10 mouse cellular contexts compared by ENCODE assay signal in the genomic region with DNA sequence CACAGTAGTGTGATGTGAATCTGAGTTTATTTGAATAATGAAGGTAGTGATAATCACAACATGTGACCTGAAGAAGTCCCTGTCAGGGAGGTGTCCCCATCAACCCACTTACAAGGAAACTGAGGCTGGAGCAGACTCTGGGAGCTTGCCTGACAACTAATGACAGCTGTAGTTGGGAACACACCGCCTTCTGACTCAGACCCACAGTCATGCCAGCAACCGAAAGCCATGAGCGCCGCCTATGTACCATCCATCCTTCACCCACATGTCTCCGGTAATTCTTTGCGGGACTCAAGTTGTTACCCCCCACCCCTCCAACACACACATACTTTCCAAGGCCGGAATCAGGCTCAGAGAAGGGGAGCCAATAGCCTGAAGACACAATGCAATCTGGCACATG. TPM values are rescaled to one million over a fixed set of nuclear protein-coding genes. Genes with fewer than 3 reads are reported as not detected.
DNase-seq lines count a peak whose midpoint lies in the region; ATAC-seq and TF ChIP-seq lines count a peak whose summit lies in the region.
"Had no signal": no experiment of that assay in that cellular context is flagged by ENCODE, and none has a peak within 500 bp of the region (broad histone marks: within the 10 kb centered on the region; RNA-seq: fewer than 3 reads in every experiment).

No protein-coding gene starts in this region.

- no peak for DNase-seq in heart, adult 2 months
- no peak for DNase-seq in neural tube, embryonic 11.5 days (ENCODE audit: low spot score)
- no peak for DNase-seq in neural tube, embryonic 10.5 days (ENCODE audit: extremely low spot score, low spot score)
- no peak for DNase-seq in frontal cortex, postnatal 25 days (ENCODE audit: low spot score in 2 of 2)
- DNase-seq in yolk sac, embryonic 10.5 days (ENCODE audit: low spot score) = no peak
- DNase-seq: lung, adult 2 months had no signal

- peaks cover 9% of the 10 kb centered on the region for H3K79me2 ChIP-seq in heart, adult 2 months (replicated peaks; ENCODE audit: control insufficient read depth, insufficient read depth, low read length)

- H3K27me3 ChIP-seq in heart, embryonic 16.5 days (ENCODE audit: control insufficient read depth, insufficient read depth, low read length) = no peaks in the 10 kb centered on the region
- no peaks in the 10 kb centered on the region for H3K27me3 ChIP-seq in heart, adult 2 months (ENCODE audit: control insufficient read depth, insufficient read depth, low read length)
- no peaks in the 10 kb centered on the region for H3K27me3 ChIP-seq in neural tube, embryonic 11.5 days (ENCODE audit: control insufficient read depth, insufficient read depth, low read length)
- H3K27me3 ChIP-seq in hindbrain, embryonic 15.5 days = no peaks in the 10 kb centered on the region
- no peaks in the 10 kb centered on the region for H3K27me3 ChIP-seq in neural tube, embryonic 15.5 days (replicated peaks)

- no peak for TF ChIP-seq EP300 in heart, adult 2 months (IDR thresholded peaks at IDR 0.05; ENCODE audit: insufficient read depth, low read depth, low read length)

- 90% methylated on average over 7 of the region's 7 CpGs for WGBS in heart, embryonic 16.5 days
- 90% methylated on average over 7 of the region's 7 CpGs for WGBS in heart, adult 2 months
- WGBS in neural tube, embryonic 11.5 days = 94% methylated on average over 7 of the region's 7 CpGs
- WGBS in hindbrain, embryonic 15.5 days = 95% methylated on average over 7 of the region's 7 CpGs
- 95% methylated on average over 7 of the region's 7 CpGs for WGBS in neural tube, embryonic 15.5 days

- H3K4me2 ChIP-seq in heart, embryonic 16.5 days (ENCODE audit: low read depth, low read length) = peak overlapping the region; percentile 96
- H3K4me2 ChIP-seq in neural tube, embryonic 11.5 days (ENCODE audit: low read depth) = peak overlapping the region; percentile 96; the same call in 1 of the 2 replicates
- H3K4me2 ChIP-seq in hindbrain, embryonic 15.5 days = peak overlapping the region; percentile 97
- peak overlapping the region; percentile 88 for H3K4me2 ChIP-seq in neural tube, embryonic 15.5 days

- H3K9ac ChIP-seq in heart, embryonic 16.5 days (ENCODE audit: low read length) = no peak overlapping the region; the same call in 1 of the 2 replicates
- no peak overlapping the region for H3K9ac ChIP-seq in heart, adult 2 months (ENCODE audit: low read depth, low read length)
- H3K9ac ChIP-seq in neural tube, embryonic 11.5 days (ENCODE audit: low read length) = no peak overlapping the region
- H3K9ac ChIP-seq in hindbrain, embryonic 15.5 days = no peak overlapping the region
- H3K9ac ChIP-seq in neural tube, embryonic 15.5 days (replicated peaks) = no peak overlapping the region

- no peak for TF ChIP-seq CTCF in heart, adult 2 months (IDR thresholded peaks at IDR 0.05)

- peaks cover 3% of the 10 kb centered on the region for H3K36me3 ChIP-seq in heart, embryonic 16.5 days (ENCODE audit: control insufficient read depth, insufficient read depth)
- no peaks in the 10 kb centered on the region; the same call in 1 of the 2 replicates for H3K36me3 ChIP-seq in heart, adult 2 months (ENCODE audit: control insufficient read depth, insufficient read depth, low read length)
- H3K36me3 ChIP-seq in neural tube, embryonic 11.5 days (ENCODE audit: control insufficient read depth, insufficient read depth, low read length) = peaks cover 4% of the 10 kb centered on the region
- peaks cover 2% of the 10 kb centered on the region for H3K36me3 ChIP-seq in hindbrain, embryonic 15.5 days
- H3K36me3 ChIP-seq in neural tube, embryonic 15.5 days = peaks cover 16% of the 10 kb centered on the region

- ATAC-seq in heart, embryonic 16.5 days (replicated peaks; ENCODE audit: extremely low read depth, insufficient read depth, low FRiP score) = no peak
- no peak for ATAC-seq in neural tube, embryonic 11.5 days (ENCODE audit: insufficient read depth, low FRiP score, low TSS enrichment)
- ATAC-seq in hindbrain, embryonic 15.5 days (ENCODE audit: low FRiP score, low read depth) = no peak
- no peak for ATAC-seq in neural tube, embryonic 15.5 days (ENCODE audit: low FRiP score)

- H3K4me3 ChIP-seq in heart, embryonic 16.5 days (ENCODE audit: low read length) = no peak overlapping the region; the same call in 1 of the 2 replicates
- H3K4me3 ChIP-seq in heart, adult 2 months = no peak overlapping the region
- no peak overlapping the region; the same call in 1 of the 2 replicates for H3K4me3 ChIP-seq in neural tube, embryonic 11.5 days (ENCODE audit: low read depth, low read length)
- H3K4me3 ChIP-seq in hindbrain, embryonic 15.5 days = peak overlapping the region; percentile 90
- peak overlapping the region; percentile 83 for H3K4me3 ChIP-seq in neural tube, embryonic 15.5 days (replicated peaks)

- H3K9me3 ChIP-seq in heart, embryonic 16.5 days (replicated peaks; ENCODE audit: control insufficient read depth, low read length) = no peaks in the 10 kb centered on the region
- H3K9me3 ChIP-seq in neural tube, embryonic 11.5 days (ENCODE audit: control insufficient read depth, low read length) = no peaks in the 10 kb centered on the region
- H3K9me3 ChIP-seq in hindbrain, embryonic 15.5 days = no peaks in the 10 kb centered on the region
- H3K9me3 ChIP-seq in neural tube, embryonic 15.5 days (replicated peaks) = no peaks in the 10 kb centered on the region
- H3K9me3 ChIP-seq: G1E had no signal

- no peak for TF ChIP-seq POLR2A in heart, adult 2 months (IDR thresholded peaks at IDR 0.05; ENCODE audit: insufficient read depth, low read depth, low read length)

- H3K4me1 ChIP-seq in heart, embryonic 16.5 days (ENCODE audit: control insufficient read depth, insufficient read depth, low read length) = peaks cover 24% of the 10 kb centered on the region
- H3K4me1 ChIP-seq in heart, adult 2 months (ENCODE audit: control insufficient read depth, insufficient read depth, low read length) = peaks cover 2% of the 10 kb centered on the region; the same call in 1 of the 2 replicates
- peaks cover 7% of the 10 kb centered on the region; the same call in 1 of the 2 replicates for H3K4me1 ChIP-seq in neural tube, embryonic 11.5 days (ENCODE audit: control insufficient read depth, insufficient read depth, low read length)
- H3K4me1 ChIP-seq in hindbrain, embryonic 15.5 days (replicated peaks) = peaks cover 30% of the 10 kb centered on the region
- peaks cover 30% of the 10 kb centered on the region for H3K4me1 ChIP-seq in neural tube, embryonic 15.5 days

- no peak overlapping the region for H3K27ac ChIP-seq in heart, embryonic 16.5 days (ENCODE audit: low read length)
- no peak overlapping the region for H3K27ac ChIP-seq in heart, adult 2 months
- H3K27ac ChIP-seq in neural tube, embryonic 11.5 days (ENCODE audit: low read depth, low read length) = no peak overlapping the region
- H3K27ac ChIP-seq in hindbrain, embryonic 15.5 days (replicated peaks) = no peak overlapping the region
- no peak overlapping the region for H3K27ac ChIP-seq in neural tube, embryonic 15.5 days (replicated peaks)

- intact Hi-C loops in heart, adult 2 months (cut with DNase I) = loop anchor here (5.0 kb wide), 2 partner anchors 106 to 171 kb away; partner anchors contain the start of genes Ppp1r37 and Relb

RNA-seq across cellular contexts. Expression of gene Mark4, which starts 2.0 kb away (rescaled TPM):
- 4.5 and 6.2 TPM in 2 replicates for polyA plus RNA-seq in heart, embryonic 16.5 days (2015; fragmentation: Nextera tagmentation; extraction: Ambion mirVana)
- total RNA-seq in heart, adult 2 months (2021) = 10 to 100 TPM; 22.4 to 27.2 TPM
- 11.1 and 11.8 TPM in 2 replicates for polyA plus RNA-seq in heart, adult 2 months (2012; rRNA removed)
- polyA plus RNA-seq in neural tube, embryonic 11.5 days (2014; fragmentation: Nextera tagmentation; extraction: Ambion mirVana) = 14.1 and 16.4 TPM in 2 replicates
- 18.4 and 18.7 TPM in 2 replicates for polyA plus RNA-seq in hindbrain, embryonic 15.5 days (2015; fragmentation: Nextera tagmentation; extraction: Ambion mirVana)
- 15.4 and 16.5 TPM in 2 replicates for polyA plus RNA-seq in neural tube, embryonic 15.5 days (2015; fragmentation: Nextera tagmentation; extraction: Ambion mirVana)

RNA-seq across cellular contexts. Expression of gene Exoc3l2, which starts 6.5 kb away (rescaled TPM):
- 0.50 and 0.59 TPM in 2 replicates for polyA plus RNA-seq in heart, embryonic 16.5 days (2015; fragmentation: Nextera tagmentation; extraction: Ambion mirVana)
- 1 to 10 TPM in 1 of 2 experiments, under 1 TPM in 1; 0.80 to 1.2 TPM for total RNA-seq in heart, adult 2 months (2021)
- polyA plus RNA-seq in heart, adult 2 months (2012; rRNA removed) = 1.5 and 1.7 TPM in 2 replicates
- 1.2 and 1.6 TPM in 2 replicates for polyA plus RNA-seq in neural tube, embryonic 11.5 days (2014; fragmentation: Nextera tagmentation; extraction: Ambion mirVana)
- polyA plus RNA-seq in hindbrain, embryonic 15.5 days (2015; fragmentation: Nextera tagmentation; extraction: Ambion mirVana) = 0.76 and 0.82 TPM in 2 replicates
- polyA plus RNA-seq in neural tube, embryonic 15.5 days (2015; fragmentation: Nextera tagmentation; extraction: Ambion mirVana) = 1.5 and 1.8 TPM in 2 replicates
- total RNA-seq: G1E had no signal

RNA-seq across cellular contexts. Expression of gene Bloc1s3, which starts 51.5 kb away (rescaled TPM):
- 1.6 and 1.7 TPM in 2 replicates for polyA plus RNA-seq in heart, embryonic 16.5 days (2015; fragmentation: Nextera tagmentation; extraction: Ambion mirVana)
- 1 to 10 TPM; 2.2 to 2.5 TPM for total RNA-seq in heart, adult 2 months (2021)
- polyA plus RNA-seq in heart, adult 2 months (2012; rRNA removed) = 3.9 and 5.4 TPM in 2 replicates
- 2.0 and 2.7 TPM in 2 replicates for polyA plus RNA-seq in neural tube, embryonic 11.5 days (2014; fragmentation: Nextera tagmentation; extraction: Ambion mirVana)
- polyA plus RNA-seq in hindbrain, embryonic 15.5 days (2015; fragmentation: Nextera tagmentation; extraction: Ambion mirVana) = 4.5 and 4.8 TPM in 2 replicates
- 3.9 and 5.0 TPM in 2 replicates for polyA plus RNA-seq in neural tube, embryonic 15.5 days (2015; fragmentation: Nextera tagmentation; extraction: Ambion mirVana)

RNA-seq across cellular contexts. Expression of gene Trappc6a, which starts 51.6 kb away (rescaled TPM):
- polyA plus RNA-seq in heart, embryonic 16.5 days (2015; fragmentation: Nextera tagmentation; extraction: Ambion mirVana) = 73.2 and 83.4 TPM in 2 replicates
- 10 to 100 TPM; 32.2 to 33.5 TPM for total RNA-seq in heart, adult 2 months (2021)
- polyA plus RNA-seq in heart, adult 2 months (2012; rRNA removed) = 32.9 and 45.0 TPM in 2 replicates
- polyA plus RNA-seq in neural tube, embryonic 11.5 days (2014; fragmentation: Nextera tagmentation; extraction: Ambion mirVana) = 49.3 and 54.0 TPM in 2 replicates
- polyA plus RNA-seq in hindbrain, embryonic 15.5 days (2015; fragmentation: Nextera tagmentation; extraction: Ambion mirVana) = 39.4 and 41.4 TPM in 2 replicates
- polyA plus RNA-seq in neural tube, embryonic 15.5 days (2015; fragmentation: Nextera tagmentation; extraction: Ambion mirVana) = 39.2 and 58.6 TPM in 2 replicates

RNA-seq across cellular contexts. Expression of gene Ckm, which starts 52.1 kb away (rescaled TPM):
- 2,882 and 3,117 TPM in 2 replicates for polyA plus RNA-seq in heart, embryonic 16.5 days (2015; fragmentation: Nextera tagmentation; extraction: Ambion mirVana)
- 1,000 to 10,000 TPM; 3,482 to 3,985 TPM for total RNA-seq in heart, adult 2 months (2021)
- polyA plus RNA-seq in heart, adult 2 months (2012; rRNA removed) = 7,008 and 7,255 TPM in 2 replicates
- 0.41 and 0.69 TPM in 2 replicates for polyA plus RNA-seq in neural tube, embryonic 11.5 days (2014; fragmentation: Nextera tagmentation; extraction: Ambion mirVana)
- polyA plus RNA-seq in hindbrain, embryonic 15.5 days (2015; fragmentation: Nextera tagmentation; extraction: Ambion mirVana) = 0.23 and 1.4 TPM in 2 replicates
- polyA plus RNA-seq in neural tube, embryonic 15.5 days (2015; fragmentation: Nextera tagmentation; extraction: Ambion mirVana) = 16.6 and 38.6 TPM in 2 replicates
- polyA plus RNA-seq: G1E had no signal

Comparison
In these comparisons a context has a peak if more than half of its experiments do, and no peak if none do; other contexts are left out.
1. H3K4me3 ChIP-seq: peak in hindbrain, embryonic 15.5 days (single experiment) and neural tube, embryonic 15.5 days (single experiment); none in heart, embryonic 16.5 days (single experiment), heart, adult 2 months (single experiment) and neural tube, embryonic 11.5 days (single experiment).
2. Peak in every context shown above with its lines, with median percentiles within 50 percentile points of each other: H3K4me2 ChIP-seq.